Mouse (Mus musculus) layer of hippocampus, postnatal 10 days (tissue): ENCODE results near the gene Bcl2l12. TPM values are rescaled to one million over a fixed set of nuclear protein-coding genes. Genes with fewer than 3 reads are reported as not detected.

Experiments
- DNase-seq, 2 experiments: peaks; one replicate each; pipeline ENCODE4 v3.0.0; 2021; ENCODE audit warnings: low spot score in 2 of 2
- microRNA-seq, 2 experiments: library from miRNA; unstranded; fragments of <30 nt; microRNA quantifications; one replicate each; pipeline ENCODE4 v1.2.0; 2021
- total RNA-seq, 2 experiments: library from RNA; stranded (reverse); gene quantifications; 2 replicates each; pipeline ENCODE4 v1.2.3; 2021

The Bcl2l12 gene
- total RNA-seq, 2 experiments from 2014 or later, result 5.4 to 5.5 TPM

- DNase-seq, result no peak
Measured at GRCm38 (mm10) chr7:44962337-44962736, 36.2 kb downstream of the Bcl2l12 start.

- DNase-seq, result no peak
Measured at GRCm38 (mm10) chr7:44960512-44960910, 38.0 kb downstream of the Bcl2l12 start.

GRCm38 (mm10) chr7:44959874-44960511 is 38.5 kb downstream of the Bcl2l12 start:
- no peak for DNase-seq

- DNase-seq, result no peak
Measured at GRCm38 (mm10) chr7:44959281-44959680, 39.2 kb downstream of the Bcl2l12 start.

- DNase-seq, result peak; percentile 53 to 59
Measured at GRCm38 (mm10) chr7:44958208-44958607, 40.3 kb downstream of the Bcl2l12 start.

- no peak for DNase-seq
Measured at GRCm38 (mm10) chr7:44957183-44957835, 41.2 kb downstream of the Bcl2l12 start.

GRCm38 (mm10) chr7:44956266-44956665 is 42.2 kb downstream of the Bcl2l12 start:
- no peak for DNase-seq

- DNase-seq, result no peak
Measured at GRCm38 (mm10) chr7:44955628-44956027, 42.9 kb downstream of the Bcl2l12 start.

GRCm38 (mm10) chr7:44954091-44954885 is 44.2 kb downstream of the Bcl2l12 start:
- DNase-seq, result no peak

GRCm38 (mm10) chr7:44953561-44953960 is 45.0 kb downstream of the Bcl2l12 start:
- DNase-seq, result no peak

- DNase-seq, result peak; percentile 73 to 82
Measured at GRCm38 (mm10) chr7:44952611-44953306, 45.8 kb downstream of the Bcl2l12 start.

- peak in 1 of 2 experiments; percentile 25 for DNase-seq
Measured at GRCm38 (mm10) chr7:44951960-44952359, 46.6 kb downstream of the Bcl2l12 start.

GRCm38 (mm10) chr7:44949922-44950321 is 48.6 kb downstream of the Bcl2l12 start:
- DNase-seq, result no peak

GRCm38 (mm10) chr7:44942904-44943303 is 55.6 kb downstream of the Bcl2l12 start, which contains the start of gene Tsks:
Tsks (plus strand) TSS chr7:44943204.
- DNase-seq, result no peak

Small RNA genes lying within 50 kb of the gene (microRNA-seq; reads per million reads assigned to microRNA genes)
- gene Mir7054, result 2.2 reads per million in 2 experiments

Other genes starting within 250 kb of the Bcl2l12 start
- gene Zfp473, start 247.7 kb downstream of the Bcl2l12 start, total RNA-seq, result under 1 TPM; 0.16 to 0.53 TPM
- 10 to 100 TPM; 34.2 to 35.2 TPM for gene Nup62, start 182.6 kb downstream of the Bcl2l12 start, total RNA-seq
- 1 to 10 TPM; 1.1 to 2.0 TPM for gene Il4i1, start 182.3 kb downstream of the Bcl2l12 start, total RNA-seq
- gene Atf5, start 182.1 kb downstream of the Bcl2l12 start, total RNA-seq, result 10 to 100 TPM; 28.0 to 29.1 TPM
- gene Akt1s1, start 149.7 kb downstream of the Bcl2l12 start, total RNA-seq, result 10 to 100 TPM; 85.8 to 95.5 TPM
- gene Tbc1d17, start 149.6 kb downstream of the Bcl2l12 start, total RNA-seq, result 10 to 100 TPM; 41.2 to 53.3 TPM
- gene Pnkp, start 141.6 kb downstream of the Bcl2l12 start, total RNA-seq, result 10 to 100 TPM; 32.6 to 38.4 TPM
- gene Ptov1, start 128.9 kb downstream of the Bcl2l12 start, total RNA-seq, result 100 to 1,000 TPM; 278 to 304 TPM
- 100 to 1,000 TPM; 107 to 114 TPM for gene Med25, start 106.0 kb downstream of the Bcl2l12 start, total RNA-seq
- 10 to 100 TPM; 17.9 to 19.4 TPM for gene Fuz, start 102.6 kb downstream of the Bcl2l12 start, total RNA-seq
- 100 to 1,000 TPM; 261 to 290 TPM for gene Ap2a1, start 69.2 kb downstream of the Bcl2l12 start, total RNA-seq
- gene Tsks, start 55.5 kb downstream of the Bcl2l12 start, total RNA-seq, result under 1 TPM; 0.25 to 0.64 TPM
- 100 to 1,000 TPM in 1 of 2 experiments, 10 to 100 TPM in 1; 99.2 to 101 TPM for gene Cpt1c, start 23.9 kb downstream of the Bcl2l12 start, total RNA-seq
- gene Prmt1, start 12.1 kb downstream of the Bcl2l12 start, total RNA-seq, result 100 to 1,000 TPM; 232 to 248 TPM
- 10 to 100 TPM; 38.1 to 42.5 TPM for gene Irf3, start 1.1 kb downstream of the Bcl2l12 start, total RNA-seq
- 100 to 1,000 TPM; 141 to 145 TPM for gene Scaf1, start 17.7 kb upstream of the Bcl2l12 start, total RNA-seq
- gene Rras, start 19.2 kb upstream of the Bcl2l12 start, total RNA-seq, result 10 to 100 TPM; 12.2 to 12.3 TPM
- 10 to 100 TPM; 69.1 to 70.3 TPM for gene Prr12, start 54.2 kb upstream of the Bcl2l12 start, total RNA-seq
- gene Nosip, start 63.7 kb upstream of the Bcl2l12 start, total RNA-seq, result 10 to 100 TPM; 47.2 to 51.6 TPM
- 10 to 100 TPM in 1 of 2 experiments, 1 to 10 TPM in 1; 6.9 to 10.1 TPM for gene Prrg2, start 64.0 kb upstream of the Bcl2l12 start, total RNA-seq
- gene Rcn3, start 93.5 kb upstream of the Bcl2l12 start, total RNA-seq, result 10 to 100 TPM; 11.4 to 11.9 TPM
- 10 to 100 TPM; 17.9 to 23.1 TPM for gene Fcgrt, start 105.1 kb upstream of the Bcl2l12 start, total RNA-seq
- 100 to 1,000 TPM; 456 to 554 TPM for gene Rps11, start 125.7 kb upstream of the Bcl2l12 start, total RNA-seq
- gene Rpl13a, start 130.0 kb upstream of the Bcl2l12 start, total RNA-seq, result 100 to 1,000 TPM; 946 to 985 TPM
- not detected for gene Gm45713, start 137.5 kb upstream of the Bcl2l12 start, total RNA-seq
- 1 to 10 TPM; 4.3 to 6.0 TPM for gene Flt3l, start 137.7 kb upstream of the Bcl2l12 start, total RNA-seq
- gene Pih1d1, start 155.6 kb upstream of the Bcl2l12 start, total RNA-seq, result 10 to 100 TPM; 60.7 to 63.1 TPM
- 10 to 100 TPM; 12.2 to 17.3 TPM for gene Aldh16a1, start 155.9 kb upstream of the Bcl2l12 start, total RNA-seq
- gene Slc17a7, start 165.2 kb upstream of the Bcl2l12 start, total RNA-seq, result 1,000 to 10,000 TPM; 1,094 to 1,136 TPM
- gene Gfy, start 180.9 kb upstream of the Bcl2l12 start, total RNA-seq, result under 1 TPM; 0.18 to 0.43 TPM
- not detected for gene Pth2, start 182.3 kb upstream of the Bcl2l12 start, total RNA-seq
- 1 to 10 TPM; 2.2 to 2.9 TPM for gene Ccdc155, start 206.2 kb upstream of the Bcl2l12 start, total RNA-seq
- 10 to 100 TPM in 1 of 2 experiments, 1 to 10 TPM in 1; 8.3 to 10.7 TPM for gene Dkkl1, start 213.4 kb upstream of the Bcl2l12 start, total RNA-seq
- 10 to 100 TPM; 12.5 to 13.7 TPM for gene Tead2, start 217.0 kb upstream of the Bcl2l12 start, total RNA-seq
- 1 to 10 TPM; 4.6 to 5.0 TPM for gene Cd37, start 240.4 kb upstream of the Bcl2l12 start, total RNA-seq
- gene Slc6a16, start 242.4 kb upstream of the Bcl2l12 start, total RNA-seq, result 1 to 10 TPM; 1.0 to 1.2 TPM